Mouse (Mus musculus): Measurements from ENCODE around the gene Ttc22.

Ttc22 gene

DNA sequence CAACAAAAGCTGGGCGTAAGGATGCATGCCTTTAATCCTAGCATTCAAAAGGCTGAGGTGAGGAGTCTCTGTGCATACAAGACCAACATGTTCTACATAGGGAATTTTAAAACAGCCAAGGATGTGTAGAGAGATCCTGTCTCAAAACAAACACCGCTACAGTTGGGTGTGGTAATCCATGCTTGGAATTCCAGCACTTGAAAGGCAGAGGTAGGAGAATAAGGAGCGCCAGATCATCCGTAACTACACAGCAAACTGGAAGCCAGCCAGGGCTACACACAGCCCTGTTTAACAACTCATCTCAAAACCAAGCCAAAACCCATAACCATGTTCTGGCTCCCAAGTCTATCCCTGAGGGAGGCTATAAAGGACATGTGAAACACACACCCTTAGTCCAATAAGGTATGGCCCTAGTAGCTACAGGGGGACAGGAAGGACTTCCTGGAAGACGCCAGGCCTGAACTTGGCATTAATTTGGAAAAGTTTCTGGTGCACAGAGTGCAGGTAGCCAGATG is 41.8 kb downstream of the Ttc22 start:
- DNase-seq (ENCODE audit: low spot score in 2 of 2): no peak

- DNase-seq (ENCODE audit: low spot score in 2 of 2): no peak
Measured at GRCm38 (mm10) chr4:106664697-106665096, 42.5 kb downstream of the Ttc22 start.

DNA sequence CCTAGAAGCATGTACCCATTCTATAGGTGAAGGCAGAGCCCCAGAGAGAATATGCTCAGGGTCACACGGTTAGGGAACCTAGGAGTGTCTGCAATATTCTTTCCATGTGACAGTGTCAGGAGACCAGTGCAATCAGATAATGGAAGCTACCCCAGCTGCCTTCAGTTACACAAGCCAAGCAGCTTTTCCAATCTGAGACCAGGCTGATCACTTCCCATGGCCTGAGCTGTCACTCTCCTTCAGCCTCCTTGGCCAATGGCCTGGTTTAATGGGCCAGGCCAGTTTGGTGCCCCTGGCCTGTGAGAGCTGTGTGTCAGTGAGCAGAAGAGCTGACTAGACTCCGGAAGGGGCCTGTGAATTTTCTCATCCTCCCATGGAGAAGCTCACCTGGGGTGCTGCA is 43.0 kb downstream of the Ttc22 start:
- DNase-seq (ENCODE audit: low spot score in 2 of 2): no peak

DNA sequence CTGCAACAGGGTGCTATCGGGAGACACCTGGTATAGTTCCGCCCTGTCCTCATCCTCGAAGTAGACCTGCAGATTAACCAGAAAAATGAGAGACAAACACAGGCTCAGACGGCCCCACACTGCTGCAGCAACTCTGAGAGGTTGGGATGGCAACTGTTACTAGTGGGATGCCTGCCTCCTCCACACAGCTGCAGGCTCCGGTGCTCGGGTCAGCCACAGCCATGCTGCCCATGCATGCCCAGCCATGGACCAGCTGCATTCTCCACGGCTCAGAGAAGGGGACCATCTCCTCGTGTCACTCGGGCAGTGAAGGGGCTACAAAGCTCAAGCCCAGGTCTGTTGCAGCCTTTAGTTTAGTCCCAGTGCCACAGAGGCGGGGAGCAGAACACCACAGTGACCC is 43.4 kb downstream of the Ttc22 start:
- DNase-seq (ENCODE audit: low spot score in 2 of 2): no peak

- no peak for DNase-seq (ENCODE audit: low spot score in 2 of 2)
Measured at GRCm38 (mm10) chr4:106666546-106666945, 44.3 kb downstream of the Ttc22 start.

GRCm38 (mm10) chr4:106676749-106677148 is 54.5 kb downstream of the Ttc22 start:
- no peak for DNase-seq (ENCODE audit: low spot score in 2 of 2)

- peak; percentile 66 to 78 for DNase-seq (ENCODE audit: low spot score in 2 of 2)
Measured at GRCm38 (mm10) chr4:106678442-106679118, 56.3 kb downstream of the Ttc22 start, which contains the start of gene Ttc4. TSS of gene Ttc4 (minus strand) at chr4:106678944.

GRCm38 (mm10) chr4:106679152-106679551 is 56.9 kb downstream of the Ttc22 start:
- no peak for DNase-seq (ENCODE audit: low spot score in 2 of 2)

DNA sequence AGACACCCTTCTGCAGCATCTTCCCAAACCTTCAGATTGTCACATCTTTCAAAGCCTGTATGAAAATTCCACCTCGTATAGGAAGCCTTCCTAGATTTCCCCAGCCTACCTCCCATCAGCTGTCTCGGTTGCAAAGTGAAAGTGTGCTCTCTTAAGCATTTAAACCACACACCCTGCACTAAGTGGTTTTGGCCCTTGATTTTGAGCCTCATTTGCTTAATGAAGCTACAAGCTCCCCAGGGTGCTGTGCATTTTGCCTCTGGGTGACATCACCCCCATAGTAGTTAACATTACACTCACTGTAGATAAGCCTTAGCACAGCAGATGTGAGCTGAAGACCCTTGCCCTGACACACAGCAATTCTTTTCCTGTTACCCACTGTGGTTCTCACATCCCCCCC is 58.7 kb downstream of the Ttc22 start:
- DNase-seq (ENCODE audit: low spot score in 2 of 2): no peak

DNA sequence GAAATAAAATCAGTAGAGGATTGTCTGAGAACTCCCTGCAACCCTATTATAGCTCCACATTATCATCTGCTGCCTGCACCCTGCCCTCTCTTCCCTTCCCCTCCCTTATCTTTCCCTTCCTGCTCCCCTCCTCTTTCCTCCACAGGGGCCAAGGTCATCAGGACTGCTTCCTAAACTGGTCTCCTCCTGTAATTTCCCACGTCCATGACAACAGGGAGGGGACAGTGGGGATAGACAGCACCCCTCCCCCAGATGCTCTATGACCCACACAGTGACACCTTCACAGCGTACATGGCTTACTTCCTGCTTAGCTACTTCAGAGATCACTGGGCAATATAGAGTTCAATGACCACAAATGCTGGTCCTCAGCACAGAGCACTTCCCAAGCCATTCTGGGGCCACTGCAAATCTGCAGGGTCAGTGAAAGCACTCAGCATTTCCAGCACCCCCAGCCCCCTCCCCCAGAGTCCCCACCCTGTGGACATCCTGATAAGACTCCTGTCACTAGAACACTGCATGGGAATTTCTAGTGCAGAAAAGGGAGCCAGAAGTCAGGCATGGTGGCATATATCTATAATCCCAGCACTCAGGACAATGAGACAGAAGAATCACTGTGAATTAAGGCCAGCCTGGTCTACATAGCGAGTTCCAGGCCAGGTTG is 66.5 kb downstream of the Ttc22 start:
- no peak for DNase-seq (ENCODE audit: low spot score in 2 of 2)

Data from frontal cortex, postnatal 14 days (tissue).